Mouse (Mus musculus) hindbrain, embryonic 12.5 days (tissue): ENCODE results near the gene Hps3. TPM values are rescaled to one million over a fixed set of nuclear protein-coding genes. Genes with fewer than 3 reads are reported as not detected.
"Not testable (repeated sequence)": the region's sequence is repeated elsewhere in the genome, so short reads cannot be mapped to it uniquely, and the experiment has no call there.

ENCODE experiments used
- ATAC-seq: fragments of 200-750 bp; cut with Nextera tagmentation; 2 replicates; pipeline ENCODE4 v1.8.0; 2017; ENCODE audit warnings: moderate TSS enrichment; ENCODE audit not compliant: low FRiP score
- H3K27ac ChIP-seq: fragments of 300-500 bp; sonication (generic); 2 replicates; pipeline ENCODE4 v1.5.1; 2016; ENCODE audit warnings: mild to moderate bottlenecking
- H3K27me3 ChIP-seq: fragments of 300-500 bp; sonication (generic); 2 replicates; pipeline ENCODE4 v1.6.1; 2016; ENCODE audit warnings: mild to moderate bottlenecking
- H3K36me3 ChIP-seq: fragments of 300-500 bp; sonication (generic); 2 replicates; pipeline ENCODE4 v1.6.1; 2016; ENCODE audit warnings: mild to moderate bottlenecking
- H3K4me1 ChIP-seq: fragments of 300-500 bp; sonication (generic); 2 replicates; pipeline ENCODE4 v1.6.1; 2016
- H3K4me2 ChIP-seq: fragments of 300-500 bp; sonication (generic); replicated peaks from 2 replicates; pipeline ENCODE4 v1.6.1; 2016; ENCODE audit warnings: mild to moderate bottlenecking
- H3K4me3 ChIP-seq: fragments of 300-500 bp; sonication (generic); 2 replicates; pipeline ENCODE4 v1.5.1; 2016; ENCODE audit warnings: mild to moderate bottlenecking
- H3K9ac ChIP-seq: fragments of 300-500 bp; sonication (generic); 2 replicates; pipeline ENCODE4 v1.6.1; 2016; ENCODE audit warnings: mild to moderate bottlenecking, moderate library complexity
- H3K9me3 ChIP-seq: fragments of 300-500 bp; sonication (generic); replicated peaks from 2 replicates; pipeline ENCODE4 v1.6.1; 2016; ENCODE audit warnings: mild to moderate bottlenecking
- WGBS: fragments of 180-500 bp; shearing (Covaris S2); methylation state at CpG from one replicate; pipeline ENCODE4 v1.1.7; 2016; 5-methylcytosine and 5-hydroxymethylcytosine counted together
- polyA plus RNA-seq: library from polyadenylated mRNA; unstranded; fragments of >200 nt; fragmentation: Nextera tagmentation; extraction: Ambion mirVana; gene quantifications from 2 replicates; pipeline ENCODE4 v1.2.1, GENCODE M21; 2016

The Hps3 gene
- polyA plus RNA-seq: 13.6 and 14.0 TPM in 2 replicates

DNA sequence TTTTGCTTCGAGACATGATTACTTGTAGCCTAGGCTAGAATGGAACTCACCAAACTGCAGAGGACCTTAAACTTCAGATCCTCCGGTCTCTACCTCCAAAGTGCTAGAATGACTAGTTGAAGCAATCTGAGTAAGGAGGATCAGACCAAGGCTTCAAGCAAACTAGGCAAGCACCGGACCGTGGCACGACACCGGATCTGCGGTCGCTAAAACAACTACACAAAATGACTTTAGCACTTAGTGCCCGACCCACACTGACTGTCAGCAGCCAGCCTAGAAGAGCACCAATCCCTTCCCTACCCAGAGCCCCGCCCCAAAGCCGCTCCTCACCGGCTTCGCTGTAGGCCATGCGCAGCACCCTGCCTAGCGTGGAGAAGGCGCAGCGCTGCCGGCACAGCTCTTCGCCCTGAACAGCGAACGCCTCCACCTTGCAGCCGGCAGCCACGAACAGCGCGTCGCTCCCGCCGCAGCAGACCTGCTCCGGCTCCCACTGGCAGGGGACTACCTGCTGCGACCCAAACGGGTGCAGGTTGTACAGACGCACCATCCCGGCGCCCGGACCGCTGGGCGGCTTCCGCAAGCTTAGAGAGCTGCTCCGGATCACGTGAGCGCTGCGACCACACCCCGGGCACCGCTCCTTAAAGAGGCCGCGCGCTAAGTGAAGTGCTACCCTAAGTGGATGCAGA is at the start of gene Hps3:
Gene Hps3 (minus strand): TSS at position 597 of the 686 bp plus-strand sequence.
- H3K36me3 ChIP-seq: no peaks in the 10 kb centered on the region
- under 1% methylated on average over 45 of the region's 47 CpGs for WGBS
- H3K27ac ChIP-seq: peak within 1 kb of the TSS; percentile 79
- peak within 1 kb of the TSS; percentile 74 for H3K9ac ChIP-seq
- H3K4me3 ChIP-seq: peak within 1 kb of the TSS; percentile 83
- peaks cover 8% of the 10 kb centered on the region for H3K4me1 ChIP-seq
- H3K9me3 ChIP-seq: no peaks in the 10 kb centered on the region
- peak within 1 kb of the TSS; percentile 80 for H3K4me2 ChIP-seq
- ATAC-seq: peak; percentile 100
- H3K27me3 ChIP-seq: no peaks in the 10 kb centered on the region

DNA sequence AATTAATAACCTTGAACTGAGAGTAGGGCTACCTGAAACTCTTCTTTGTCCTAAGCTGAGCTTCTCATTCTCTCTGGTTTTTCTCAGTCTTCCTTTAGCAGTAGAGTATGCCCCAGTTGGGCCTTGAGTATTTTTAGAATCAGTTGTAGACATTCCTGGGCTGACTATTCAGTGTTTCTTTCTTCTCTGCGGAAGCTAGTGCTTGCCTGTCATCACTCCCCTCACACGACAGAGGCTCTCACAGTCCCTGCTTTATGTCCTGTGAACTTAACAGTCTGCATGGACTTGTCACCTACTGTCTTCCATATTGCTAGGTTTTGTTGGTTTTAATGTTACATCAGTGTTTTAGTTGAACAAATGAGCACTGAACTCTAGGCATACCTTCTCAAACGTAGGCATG is 47.0 kb upstream of the Hps3 start:
- Histone ChIP-seq H3K9ac (no peak overlapping the region), H3K4me3 (no peak overlapping the region), H3K27me3 (no peaks in the 10 kb centered on the region), H3K9me3 (no peaks in the 10 kb centered on the region), H3K36me3 (peaks cover 22% of the 10 kb centered on the region), H3K4me2 (no peak overlapping the region), H3K27ac (no peak overlapping the region), H3K4me1 (no peaks in the 10 kb centered on the region)
- ATAC-seq: no peak
- WGBS: 85% methylated on average over 3 of the region's 3 CpGs

DNA sequence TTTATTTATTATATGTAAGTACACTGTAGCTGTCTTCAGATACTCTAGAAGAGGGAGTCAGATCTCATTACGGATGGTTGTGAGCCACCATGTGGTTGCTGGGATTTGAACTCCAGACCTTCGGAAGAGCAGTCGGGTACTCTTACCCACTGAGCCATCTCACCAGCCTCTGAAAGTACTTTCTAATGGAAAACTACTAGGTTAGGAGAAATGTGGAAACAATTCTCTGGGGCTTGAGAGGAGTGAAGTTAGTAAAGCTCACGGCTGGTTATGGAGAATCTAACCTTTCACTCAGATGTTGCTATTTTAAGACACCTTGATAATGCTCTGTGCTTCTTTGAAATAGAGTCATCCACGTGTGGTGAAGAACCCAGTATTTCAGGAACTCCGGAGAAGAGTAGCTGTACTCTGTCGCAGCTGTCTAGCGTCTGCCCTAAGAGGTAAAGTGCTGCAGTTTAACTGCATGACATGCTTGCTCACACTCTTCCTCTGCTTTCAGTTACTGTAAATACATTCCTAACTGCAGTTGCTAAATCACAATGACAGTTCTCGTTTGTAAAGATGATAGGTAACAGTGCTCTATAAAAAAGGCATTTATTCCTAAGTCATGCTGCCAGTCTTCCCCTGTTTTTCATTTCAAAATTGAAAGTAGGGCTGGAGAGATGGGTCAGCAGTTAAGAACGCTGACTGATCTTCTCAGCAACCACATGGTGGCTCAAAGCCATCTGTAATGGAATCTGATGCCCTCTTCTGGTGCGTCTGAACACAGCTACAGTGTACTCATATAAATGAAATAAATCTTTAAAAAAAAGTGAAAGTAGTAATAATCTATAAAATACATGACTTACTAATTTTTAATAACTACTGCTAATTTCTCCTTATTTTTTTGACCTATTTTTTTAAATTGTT is 41.3 kb upstream of the Hps3 start:
- H3K9me3 ChIP-seq: no peaks in the 10 kb centered on the region
- no peak overlapping the region for H3K27ac ChIP-seq
- no peak overlapping the region for H3K9ac ChIP-seq
- no peaks in the 10 kb centered on the region for H3K4me1 ChIP-seq
- no peaks in the 10 kb centered on the region for H3K27me3 ChIP-seq
- H3K4me2 ChIP-seq: no peak overlapping the region
- no peak overlapping the region for H3K4me3 ChIP-seq
- WGBS: 84% methylated on average over 11 of the region's 11 CpGs
- no peak for ATAC-seq
- H3K36me3 ChIP-seq: peaks cover 39% of the 10 kb centered on the region

DNA sequence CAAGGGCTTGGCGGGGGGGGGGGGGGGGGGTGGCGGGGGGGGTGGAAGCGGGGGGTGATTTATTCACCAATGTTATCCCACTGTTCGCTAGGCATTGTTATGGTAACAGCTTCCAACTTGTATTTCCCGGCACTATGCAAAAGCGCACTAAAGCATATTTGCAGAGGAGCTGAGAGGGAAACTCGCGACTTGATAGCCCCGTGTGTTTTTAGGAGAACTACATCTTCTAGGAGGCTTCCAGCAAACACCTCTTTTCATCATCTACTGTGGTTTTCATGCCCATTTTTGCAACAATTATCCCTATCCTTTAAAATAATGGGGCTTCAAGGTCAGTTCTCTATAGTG is 23.1 kb upstream of the Hps3 start:
- no peaks in the 10 kb centered on the region for H3K9me3 ChIP-seq
- peaks cover 4% of the 10 kb centered on the region for H3K36me3 ChIP-seq
- peak overlapping the region; percentile 81 for H3K4me3 ChIP-seq
- H3K9ac ChIP-seq: peak overlapping the region; percentile 74
- 0% methylated on average over 7 of the region's 9 CpGs for WGBS
- peak overlapping the region; percentile 83 for H3K27ac ChIP-seq
- H3K27me3 ChIP-seq: no peaks in the 10 kb centered on the region
- peaks cover 9% of the 10 kb centered on the region; the same call in 1 of the 2 replicates for H3K4me1 ChIP-seq
- H3K4me2 ChIP-seq: peak overlapping the region; percentile 61
- no peak for ATAC-seq

DNA sequence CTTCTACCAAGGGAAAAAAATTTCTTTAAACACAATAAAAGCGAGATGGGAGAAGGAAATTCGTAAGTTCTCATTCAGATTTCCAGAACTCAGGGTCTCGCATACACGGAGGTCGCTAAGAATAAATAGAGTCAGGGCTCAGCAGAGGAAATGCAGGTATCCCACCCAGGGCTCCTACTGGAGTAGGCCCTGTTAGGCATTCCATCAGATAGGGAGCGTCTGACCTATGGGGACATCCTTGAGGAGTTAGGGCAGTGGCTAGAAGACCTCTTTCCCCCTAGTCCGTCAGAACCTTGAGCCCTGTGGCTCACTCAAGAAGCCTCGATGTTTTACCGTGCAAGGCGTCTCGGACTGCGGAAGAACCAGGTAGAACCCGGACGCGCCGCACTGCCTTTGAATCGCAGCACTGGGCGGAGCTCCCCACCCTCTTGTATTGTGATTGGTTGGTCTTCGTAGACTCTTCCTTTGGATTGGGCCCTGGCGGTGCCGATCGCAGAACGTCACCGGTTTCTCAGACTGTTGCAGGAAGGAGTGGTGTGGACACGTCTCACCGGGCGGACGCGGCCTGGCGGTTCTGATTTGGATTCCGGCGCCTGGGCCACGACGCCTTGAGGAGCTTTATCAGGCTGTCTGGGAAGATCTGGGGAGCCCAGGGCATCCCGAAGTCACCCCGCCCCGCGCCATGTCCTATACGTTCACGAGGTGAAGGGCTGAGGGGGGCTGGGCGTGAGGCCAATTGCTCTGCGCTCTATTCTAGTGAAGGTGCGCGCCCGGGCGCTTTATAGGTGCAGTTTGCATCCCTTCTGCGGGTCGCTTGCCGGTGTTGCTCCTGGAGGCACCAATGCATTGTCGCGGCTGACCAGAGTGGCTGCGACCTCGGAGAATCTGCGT is 22.4 kb upstream of the Hps3 start, which contains the start of gene Hltf:
Gene Hltf (plus strand): TSS at position 506 of the 891 bp plus-strand sequence.
- H3K4me3 ChIP-seq: peak within 1 kb of the TSS; percentile 81
- peak within 1 kb of the TSS; percentile 74 for H3K9ac ChIP-seq
- peaks cover 9% of the 10 kb centered on the region; the same call in 1 of the 2 replicates for H3K4me1 ChIP-seq
- peak; percentile 100 for ATAC-seq
- peak within 1 kb of the TSS; percentile 83 for H3K27ac ChIP-seq
- under 1% methylated on average over 52 of the region's 54 CpGs for WGBS
- H3K9me3 ChIP-seq: no peaks in the 10 kb centered on the region
- H3K4me2 ChIP-seq: peak within 1 kb of the TSS; percentile 61
- peaks cover 4% of the 10 kb centered on the region for H3K36me3 ChIP-seq
- no peaks in the 10 kb centered on the region for H3K27me3 ChIP-seq

DNA sequence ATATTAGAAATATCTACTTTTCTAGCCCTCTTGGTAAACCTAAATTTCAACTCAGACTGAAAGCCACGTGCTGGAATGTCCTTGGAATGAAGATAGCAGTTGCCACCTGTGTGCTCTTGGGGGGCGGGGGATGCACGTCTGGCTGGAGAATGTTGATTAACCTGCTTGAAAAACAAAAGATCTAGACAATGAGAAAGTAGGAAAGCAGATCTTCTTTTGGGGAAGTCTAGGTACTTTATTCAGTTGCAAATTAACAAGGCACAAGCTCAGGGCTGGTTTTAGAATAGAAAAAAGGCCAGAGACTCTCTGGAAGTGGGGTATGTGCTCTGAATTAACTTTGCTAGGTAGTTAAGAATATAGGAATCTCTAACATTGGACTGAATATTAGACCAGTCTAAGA is 9.6 kb upstream of the Hps3 start:
- H3K4me2 ChIP-seq, H3K9me3 ChIP-seq, H3K4me1 ChIP-seq, H3K9ac ChIP-seq, H3K27ac ChIP-seq, H3K36me3 ChIP-seq, H3K27me3 ChIP-seq, ATAC-seq, H3K4me3 ChIP-seq: not testable (repeated sequence)
- WGBS: 67% methylated on average over 3 of the region's 3 CpGs

DNA sequence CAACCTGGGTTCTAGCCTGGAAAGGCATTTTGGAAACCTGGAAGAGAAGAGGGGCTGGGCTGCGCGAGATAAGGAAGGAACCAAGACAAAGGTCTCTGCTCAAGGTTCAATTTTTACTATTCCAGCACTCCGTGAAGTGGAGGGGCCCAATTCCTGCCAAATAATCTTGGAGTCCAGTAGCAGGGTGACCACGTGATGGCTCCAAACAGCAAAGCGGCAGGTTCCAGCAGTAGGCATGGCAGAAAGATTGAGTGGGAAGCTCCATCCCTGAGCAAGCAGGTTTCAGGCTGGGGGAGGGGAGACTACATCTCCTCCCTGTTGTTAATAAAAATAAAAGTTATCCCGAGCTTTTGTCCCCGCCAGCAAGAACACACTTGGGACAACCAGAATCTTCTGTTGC is 6.3 kb upstream of the Hps3 start:
- WGBS: 86% methylated on average over 7 of the region's 7 CpGs
- ATAC-seq: not testable (repeated sequence)

DNA sequence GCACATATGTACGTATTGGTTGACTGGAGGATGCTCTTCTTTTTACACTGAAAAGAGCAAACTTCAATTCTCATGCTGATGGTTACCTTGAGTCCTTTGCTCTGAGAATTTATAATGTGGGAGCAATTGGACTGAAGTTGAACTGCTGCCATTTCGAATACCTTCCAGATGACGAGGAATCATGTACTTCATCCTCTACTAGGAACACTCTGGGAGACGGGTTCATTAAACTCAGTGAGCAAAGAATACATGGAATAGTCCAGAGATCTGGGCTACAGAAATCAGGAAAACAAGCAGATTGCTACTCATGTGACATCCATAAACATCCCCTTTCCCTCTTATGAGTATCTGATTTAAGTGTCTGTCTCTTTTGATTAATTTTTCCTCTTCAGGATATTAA is 954 bp upstream of the Hps3 start:
- ATAC-seq: no peak
- Histone ChIP-seq H3K9me3 (no peaks in the 10 kb centered on the region), H3K4me1 (peaks cover 8% of the 10 kb centered on the region), H3K36me3 (no peaks in the 10 kb centered on the region), H3K27ac (no peak overlapping the region), H3K4me3 (no peak overlapping the region), H3K4me2 (no peak overlapping the region), H3K9ac (no peak overlapping the region), H3K27me3 (no peaks in the 10 kb centered on the region)
- WGBS: 83% methylated on average over 4 of the region's 4 CpGs

More for the DNA sequence above, 6.3 kb upstream of the Hps3 start:
- H3K9ac ChIP-seq, H3K36me3 ChIP-seq, H3K4me1 ChIP-seq, H3K27ac ChIP-seq, H3K9me3 ChIP-seq, H3K27me3 ChIP-seq, H3K4me2 ChIP-seq, H3K4me3 ChIP-seq: not testable (repeated sequence)

DNA sequence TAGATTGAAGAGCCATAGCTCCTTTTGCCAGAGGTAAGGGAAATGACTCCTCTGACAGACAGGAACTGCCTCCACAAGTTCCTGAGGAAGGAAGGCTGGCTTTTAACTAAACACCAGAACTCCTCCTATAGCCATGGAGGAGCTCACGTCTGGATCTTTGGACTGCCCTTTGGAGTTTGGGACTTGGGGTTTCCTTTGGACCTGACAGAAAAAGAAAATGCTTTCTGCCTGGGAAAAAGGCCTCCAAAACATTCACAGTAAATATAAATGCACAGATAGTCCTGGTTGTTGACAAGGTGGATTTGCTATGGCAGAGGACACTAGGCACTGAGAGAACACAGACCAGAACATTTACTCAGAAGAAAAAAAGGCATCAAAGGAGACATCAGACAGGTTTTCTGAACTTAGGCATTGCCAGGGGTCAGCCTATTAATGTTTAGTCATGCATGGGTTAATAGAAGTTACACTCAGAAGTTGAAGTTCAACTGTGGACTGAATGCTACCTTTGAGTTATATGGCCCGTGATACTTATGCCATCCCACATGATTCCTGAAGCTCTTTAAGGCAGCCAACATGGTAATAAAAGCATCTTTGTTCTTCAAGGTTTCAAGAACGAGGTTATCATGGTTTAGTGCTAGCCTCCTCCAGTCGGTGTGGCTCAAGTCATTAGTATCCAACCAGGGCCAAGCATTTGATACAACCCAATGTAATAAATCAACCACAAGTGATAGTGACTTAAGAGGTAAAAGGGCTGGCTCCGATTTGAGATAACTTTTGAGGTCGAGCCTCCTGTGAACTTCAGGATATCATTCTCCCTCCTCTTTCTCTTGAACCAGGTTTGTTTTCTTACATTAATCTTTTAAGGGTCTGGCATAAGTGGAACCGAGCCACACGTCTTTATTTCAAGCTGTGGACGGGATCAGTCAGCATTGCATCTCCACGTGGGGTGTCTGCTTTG is 1.1 kb downstream of the Hps3 start:
- H3K4me2 ChIP-seq: peak overlapping the region; percentile 80
- WGBS: 24% methylated on average over 10 of the region's 10 CpGs
- H3K4me1 ChIP-seq: peaks cover 8% of the 10 kb centered on the region
- H3K9ac ChIP-seq: peak overlapping the region; percentile 74
- no peak for ATAC-seq
- H3K27ac ChIP-seq: no peak overlapping the region; the same call in 1 of the 2 replicates
- H3K27me3 ChIP-seq: no peaks in the 10 kb centered on the region
- no peaks in the 10 kb centered on the region for H3K9me3 ChIP-seq
- H3K4me3 ChIP-seq: peak overlapping the region; percentile 83
- no peaks in the 10 kb centered on the region for H3K36me3 ChIP-seq

DNA sequence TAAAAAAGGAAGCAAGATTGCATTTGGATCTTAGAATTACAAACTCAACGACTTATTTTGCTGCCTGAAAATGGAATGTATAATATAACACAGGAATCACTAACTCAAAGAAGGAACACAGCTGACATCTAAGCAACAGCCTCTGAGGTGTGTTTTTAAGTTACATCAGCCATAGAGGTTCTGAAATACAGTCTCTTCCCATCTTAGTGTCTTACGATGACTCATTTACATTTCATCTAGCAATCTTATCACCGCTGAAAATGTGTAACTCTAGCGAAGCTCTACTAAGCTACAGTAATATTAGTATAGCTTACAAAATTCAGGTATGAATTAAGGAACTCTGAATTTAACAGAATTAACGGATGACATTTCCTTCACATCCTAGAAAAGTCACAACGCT is 4.3 kb downstream of the Hps3 start:
- 90% methylated on average over 6 of the region's 6 CpGs for WGBS

DNA sequence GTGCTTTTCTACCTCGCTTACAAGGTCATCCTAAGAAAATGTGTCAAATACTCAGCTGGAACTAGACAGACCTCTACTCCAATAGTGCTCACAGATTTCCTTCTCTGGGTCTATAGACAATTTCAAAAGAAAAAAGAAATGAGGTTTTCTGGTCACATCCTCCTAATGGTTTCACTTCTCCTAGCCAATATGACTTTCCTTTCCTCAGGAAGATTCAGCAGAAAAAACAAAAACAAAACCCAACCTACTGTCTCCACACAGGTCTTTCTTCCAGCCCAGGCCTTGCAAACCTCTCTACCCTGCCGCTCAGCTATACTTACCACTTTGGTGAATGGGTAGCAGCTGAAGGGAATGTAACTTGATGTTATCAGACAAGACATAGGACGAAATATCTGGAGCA is 6.5 kb downstream of the Hps3 start:
- Histone ChIP-seq H3K27me3 (no peaks in the 10 kb centered on the region), H3K9me3 (no peaks in the 10 kb centered on the region), H3K9ac (no peak overlapping the region), H3K4me2 (no peak overlapping the region), H3K4me3 (no peak overlapping the region), H3K4me1 (no peaks in the 10 kb centered on the region), H3K27ac (no peak overlapping the region), H3K36me3 (peaks cover 31% of the 10 kb centered on the region)
- no peak for ATAC-seq
- WGBS: 94% methylated on average over 3 of the region's 3 CpGs

More for the DNA sequence above, 4.3 kb downstream of the Hps3 start:
- Histone ChIP-seq H3K9ac (no peak overlapping the region), H3K27ac (no peak overlapping the region), H3K9me3 (no peaks in the 10 kb centered on the region), H3K27me3 (no peaks in the 10 kb centered on the region), H3K4me3 (no peak overlapping the region), H3K4me2 (no peak overlapping the region), H3K36me3 (0 out of 2 replicates have a peak, but pooled peaks cover 11% of the 10 kb centered on the region), H3K4me1 (peaks cover 8% of the 10 kb centered on the region)
- ATAC-seq: no peak
